Comparison of ENCODE assay signal across 10 mouse cellular contexts in genomic region chr4:120870262-120870748, GRCm38 (mm10). TPM values are rescaled to one million over a fixed set of nuclear protein-coding genes. Genes with fewer than 3 reads are reported as not detected.
DNase-seq lines count a peak whose midpoint lies in the region; ATAC-seq lines count a peak whose summit lies in the region.
"Had no signal": no experiment of that assay in that cellular context is flagged by ENCODE, and none has a peak within 500 bp of the region (broad histone marks: within the 10 kb centered on the region; RNA-seq: fewer than 3 reads in every experiment).

No protein-coding gene starts in this region.

- peaks cover 20% of the 10 kb centered on the region for H3K4me1 ChIP-seq in hindbrain, embryonic 12.5 days
- peaks cover 15% of the 10 kb centered on the region for H3K4me1 ChIP-seq in midbrain, embryonic 16.5 days (ENCODE audit: control insufficient read depth, insufficient read depth, low read length)

- no peaks in the 10 kb centered on the region for H3K9me3 ChIP-seq in hindbrain, embryonic 12.5 days (replicated peaks)
- H3K9me3 ChIP-seq in midbrain, embryonic 16.5 days (replicated peaks; ENCODE audit: control insufficient read depth, low read length, poor library complexity, severe bottlenecking): no peaks in the 10 kb centered on the region

- WGBS in hindbrain, embryonic 12.5 days: 50% methylated on average over 7 of the region's 7 CpGs
- 22% methylated on average over 7 of the region's 7 CpGs for WGBS in midbrain, embryonic 16.5 days

- peak; percentile 48 to 64 for DNase-seq in cerebellum, postnatal 10 days
- DNase-seq in cerebellum, adult 11 months: no peak
- peak; percentile 64 for DNase-seq in brain, adult 2 months (ENCODE audit: low read depth, low spot score)
- DNase-seq in urinary bladder, postnatal 4 days (ENCODE audit: low spot score in 2 of 2): no peak
- DNase-seq in frontal cortex, postnatal 14 days (ENCODE audit: low spot score in 2 of 2): no peak
- DNase-seq in c-Kit-positive CD71-positive TER-119-positive erythroid progenitor cells, embryonic 14.5 days (ENCODE audit: low spot score): no peak
- DNase-seq: heart, postnatal 4 days; thymus, adult 18-20 months had no signal

- no peaks in the 10 kb centered on the region for H3K36me3 ChIP-seq in hindbrain, embryonic 12.5 days
- no peaks in the 10 kb centered on the region for H3K36me3 ChIP-seq in midbrain, embryonic 16.5 days (ENCODE audit: control insufficient read depth, insufficient read depth, low read length)

- H3K9ac ChIP-seq in hindbrain, embryonic 12.5 days: no peak overlapping the region
- peak overlapping the region; percentile 37; the same call in 1 of the 2 replicates for H3K9ac ChIP-seq in midbrain, embryonic 16.5 days (ENCODE audit: low read depth, low read length)

- no peaks in the 10 kb centered on the region for H3K27me3 ChIP-seq in hindbrain, embryonic 12.5 days
- H3K27me3 ChIP-seq in midbrain, embryonic 16.5 days (ENCODE audit: control insufficient read depth, insufficient read depth, low read depth, low read length): no peaks in the 10 kb centered on the region

- no peak overlapping the region for H3K27ac ChIP-seq in hindbrain, embryonic 12.5 days
- H3K27ac ChIP-seq in midbrain, embryonic 16.5 days (ENCODE audit: low read length): peak overlapping the region; percentile 65

- ATAC-seq in hindbrain, embryonic 12.5 days (ENCODE audit: low FRiP score): peak; percentile 38
- ATAC-seq in midbrain, embryonic 16.5 days: peak; percentile 80

- H3K4me2 ChIP-seq in hindbrain, embryonic 12.5 days (replicated peaks): no peak overlapping the region
- H3K4me2 ChIP-seq in midbrain, embryonic 16.5 days (ENCODE audit: low read length): peak overlapping the region; percentile 22

- no peak overlapping the region for H3K4me3 ChIP-seq in hindbrain, embryonic 12.5 days
- H3K4me3 ChIP-seq in midbrain, embryonic 16.5 days (ENCODE audit: low read depth, low read length): no peak overlapping the region

RNA-seq across cellular contexts. Expression of gene Rims3, which starts 15.7 kb away (rescaled TPM):
- polyA plus RNA-seq in hindbrain, embryonic 12.5 days (2016; fragmentation: Nextera tagmentation; extraction: Ambion mirVana): 8.5 and 9.2 TPM in 2 replicates
- 30.6 and 35.4 TPM in 2 replicates for polyA plus RNA-seq in midbrain, embryonic 16.5 days (2015; fragmentation: Nextera tagmentation; extraction: Ambion mirVana)

RNA-seq across cellular contexts. Expression of gene Nfyc, which starts 38.9 kb away (rescaled TPM):
- polyA plus RNA-seq in hindbrain, embryonic 12.5 days (2016; fragmentation: Nextera tagmentation; extraction: Ambion mirVana): 101 and 104 TPM in 2 replicates
- polyA plus RNA-seq in midbrain, embryonic 16.5 days (2015; fragmentation: Nextera tagmentation; extraction: Ambion mirVana): 74.4 and 75.3 TPM in 2 replicates

RNA-seq across cellular contexts. Expression of gene Exo5, which starts 54.5 kb away (rescaled TPM):
- polyA plus RNA-seq in hindbrain, embryonic 12.5 days (2016; fragmentation: Nextera tagmentation; extraction: Ambion mirVana): 34.1 and 38.0 TPM in 2 replicates
- 32.2 and 35.7 TPM in 2 replicates for polyA plus RNA-seq in midbrain, embryonic 16.5 days (2015; fragmentation: Nextera tagmentation; extraction: Ambion mirVana)

Comparison
In these comparisons a context has a peak if more than half of its experiments do, and no peak if none do; other contexts are left out.
1. DNase-seq: peak in cerebellum, postnatal 10 days (2 of 2) and brain, adult 2 months (single experiment); none in cerebellum, adult 11 months (single experiment), urinary bladder, postnatal 4 days (0 of 2), frontal cortex, postnatal 14 days (0 of 2) and c-Kit-positive CD71-positive TER-119-positive erythroid progenitor cells, embryonic 14.5 days (single experiment).